Mouse (Mus musculus): Measurements from ENCODE around the gene Gramd1c. TPM values are rescaled to one million over a fixed set of nuclear protein-coding genes. Genes with fewer than 3 reads are reported as not detected.

The Gramd1c gene
- total RNA-seq, 2 experiments from 2014 or later = 1.3 TPM

DNA sequence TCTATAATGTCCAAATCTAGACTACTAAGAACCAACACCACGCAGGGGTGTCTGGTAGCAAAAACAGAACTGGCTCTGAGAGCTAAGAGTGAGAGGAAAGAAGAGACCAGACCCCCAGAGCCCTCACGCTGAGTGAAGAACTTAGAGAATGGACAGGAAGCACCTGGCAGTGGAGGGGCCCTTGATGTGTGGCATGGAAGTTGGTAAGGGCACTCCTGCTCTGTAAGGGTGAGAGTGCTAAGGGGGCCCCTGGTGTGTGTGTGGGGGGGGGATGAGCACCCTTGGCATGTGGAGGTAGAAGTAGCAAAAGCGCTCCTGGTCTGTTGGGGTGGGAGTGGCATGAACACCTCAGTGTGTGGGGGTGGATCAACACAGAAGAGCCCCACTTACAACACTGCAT lies 92.7 kb downstream of the Gramd1c start:
- intact Hi-C loops (cut with DNase I) = no loop called here
- no peak for DNase-seq (ENCODE audit: low spot score in 2 of 2)

DNA sequence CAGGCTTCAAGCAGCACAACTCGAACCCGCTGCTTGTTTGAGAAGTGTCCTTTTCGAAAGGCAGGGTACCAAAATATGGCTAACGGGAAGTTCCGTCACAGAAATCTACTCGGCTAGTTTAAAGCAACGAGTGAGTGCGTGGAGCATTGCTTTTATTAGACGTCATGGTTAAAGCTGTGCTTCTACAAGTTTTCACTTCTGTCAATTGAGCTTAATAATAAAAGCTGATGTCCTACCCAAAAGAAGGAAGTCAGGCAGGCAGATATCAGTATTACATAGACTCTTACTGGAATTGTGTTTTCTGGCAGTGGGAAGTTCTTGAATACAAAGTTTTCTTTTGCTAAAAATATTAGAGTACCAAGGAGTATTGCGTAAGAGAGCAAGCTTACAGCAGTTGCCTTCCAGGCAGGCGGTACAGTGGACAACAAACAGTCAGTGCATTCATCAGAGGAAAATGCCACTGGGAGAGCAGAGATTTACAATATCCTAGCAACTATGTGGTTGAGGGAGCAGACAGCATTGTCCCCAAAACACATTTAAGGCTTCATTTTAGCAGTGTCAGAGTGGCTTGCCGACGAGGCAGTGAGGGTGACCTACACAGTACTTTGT lies 97.3 kb downstream of the Gramd1c start:
- intact Hi-C loops (cut with DNase I) = no loop called here
- DNase-seq (ENCODE audit: low spot score in 2 of 2) = no peak

DNA sequence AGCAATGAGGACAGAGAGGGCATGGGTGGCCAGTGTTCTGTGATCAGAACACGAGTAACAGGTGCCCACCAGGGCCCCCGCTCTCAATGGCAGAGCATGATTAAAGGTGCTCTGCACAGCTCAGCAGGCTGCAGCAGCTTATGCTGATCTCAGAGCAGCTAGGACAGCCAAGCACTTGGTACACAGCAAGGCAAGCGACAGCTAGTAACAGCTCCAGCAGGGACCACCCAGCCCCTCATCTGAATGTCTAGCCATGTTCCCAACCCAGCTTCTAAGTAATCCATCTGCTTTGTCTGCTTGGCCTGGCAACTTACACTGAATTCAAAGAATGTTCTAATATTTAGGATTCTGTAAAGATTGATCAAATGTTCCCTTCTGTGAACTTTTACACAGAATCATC lies 99.4 kb downstream of the Gramd1c start:
- intact Hi-C loops (cut with DNase I) = no loop called here
- no peak for DNase-seq (ENCODE audit: low spot score in 2 of 2)

DNA sequence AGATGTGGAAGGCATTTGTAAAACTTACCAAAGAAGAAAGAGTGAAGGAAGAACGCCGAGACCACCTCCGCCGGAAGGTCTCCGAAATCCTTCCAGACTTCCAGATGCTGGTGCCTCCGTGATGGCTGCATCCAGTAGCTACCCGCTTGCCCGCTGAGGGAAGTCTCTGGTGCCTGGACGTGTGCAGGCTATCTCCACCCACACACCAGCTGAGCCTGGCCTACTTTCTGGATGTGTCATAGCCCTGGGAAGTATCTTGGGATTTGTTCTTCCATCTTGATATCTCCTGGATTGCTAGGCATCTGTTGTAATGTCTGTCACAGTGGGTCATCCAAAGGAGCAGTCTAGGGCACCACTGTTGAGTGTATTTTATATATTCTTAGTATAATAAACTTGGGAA lies 99.9 kb downstream of the Gramd1c start:
- intact Hi-C loops (cut with DNase I) = no loop called here
- peak in 1 of 2 experiments; percentile 29 for DNase-seq (ENCODE audit: low spot score in 2 of 2)

DNA sequence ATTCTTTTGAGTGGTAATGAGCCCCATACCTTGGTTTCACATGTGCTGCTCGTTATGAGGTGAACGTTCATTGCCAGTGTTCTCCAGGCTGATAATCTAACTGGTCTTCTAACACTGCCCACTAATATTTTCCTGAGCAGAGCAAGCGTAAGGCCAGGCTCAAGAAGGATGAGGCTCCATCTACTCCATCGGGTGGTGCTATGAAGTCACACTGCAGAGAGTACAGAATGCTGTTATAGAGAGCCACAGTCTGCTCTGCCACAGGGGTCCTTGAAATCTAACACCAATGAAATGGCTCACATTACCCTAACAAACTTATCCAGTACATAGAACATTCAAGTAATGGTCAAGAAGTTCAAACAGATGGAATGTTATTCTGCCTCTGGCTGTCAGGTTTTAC lies 105.1 kb downstream of the Gramd1c start:
- no peak for DNase-seq (ENCODE audit: low spot score in 2 of 2)
- intact Hi-C loops (cut with DNase I) = no loop called here

DNA sequence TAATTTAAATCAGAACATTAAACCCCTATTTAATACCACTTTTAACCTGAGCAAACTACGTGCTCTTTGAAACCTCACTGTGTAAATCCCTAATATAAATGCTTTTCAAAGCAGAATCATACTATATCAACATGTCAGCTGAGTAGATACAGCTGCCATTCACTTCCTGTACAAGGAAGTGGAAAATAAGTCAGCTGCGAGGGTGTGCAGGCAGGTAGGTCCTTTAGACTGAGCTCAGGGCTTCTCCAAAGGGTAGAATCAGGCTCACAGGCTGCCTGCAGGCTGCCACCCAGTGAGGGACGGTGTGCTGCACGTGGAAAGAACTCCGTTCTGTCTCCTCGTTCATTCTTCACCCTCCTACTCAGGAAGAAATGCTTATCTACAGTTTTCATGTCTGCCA lies 108.2 kb downstream of the Gramd1c start:
- DNase-seq (ENCODE audit: low spot score in 2 of 2) = no peak

DNA sequence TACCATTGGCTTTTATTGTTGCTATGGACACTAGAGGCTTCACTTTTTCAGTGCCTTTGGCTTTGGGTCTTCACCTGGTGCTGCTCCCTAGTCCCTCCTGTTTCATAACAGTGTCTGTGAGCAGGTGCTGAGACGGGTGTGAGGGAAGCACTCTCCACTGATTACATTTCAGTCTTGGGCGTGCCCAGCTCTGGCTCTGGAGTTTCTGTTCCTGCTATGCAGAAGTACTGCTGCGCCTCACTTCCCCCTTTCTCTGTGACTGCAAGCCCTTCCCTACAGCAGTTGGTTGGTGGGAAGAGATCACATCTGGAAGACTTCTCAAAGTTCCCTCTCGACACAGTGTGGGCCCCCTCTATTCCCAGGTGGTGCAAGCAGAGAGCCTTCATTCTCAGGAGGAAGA lies 111.6 kb downstream of the Gramd1c start:
- intact Hi-C loops (cut with DNase I) = no loop called here
- DNase-seq (ENCODE audit: low spot score in 2 of 2) = no peak

More for the DNA sequence above, 108.2 kb downstream of the Gramd1c start:
- intact Hi-C loops (cut with DNase I) = no loop called here

DNA sequence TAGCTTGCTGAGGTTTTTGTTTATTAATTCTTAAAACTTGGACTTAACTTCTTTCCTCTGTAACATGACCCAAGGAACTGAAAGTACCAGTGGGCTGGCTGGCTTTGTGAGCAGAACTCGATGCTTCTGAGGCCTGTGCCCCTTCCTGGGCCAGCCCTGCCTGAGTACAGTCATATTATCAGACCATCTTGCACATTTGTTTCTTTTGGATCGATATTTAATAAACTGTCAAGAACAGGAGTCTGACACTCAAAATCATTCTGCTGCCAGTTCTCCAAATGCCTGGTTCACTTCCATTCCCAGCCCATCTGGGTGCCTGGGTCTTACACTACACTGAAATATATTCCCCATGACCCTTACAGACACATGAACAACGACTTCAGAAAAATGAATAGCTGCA lies 117.3 kb downstream of the Gramd1c start:
- no peak for DNase-seq (ENCODE audit: low spot score in 2 of 2)
- intact Hi-C loops (cut with DNase I) = no loop called here

DNA sequence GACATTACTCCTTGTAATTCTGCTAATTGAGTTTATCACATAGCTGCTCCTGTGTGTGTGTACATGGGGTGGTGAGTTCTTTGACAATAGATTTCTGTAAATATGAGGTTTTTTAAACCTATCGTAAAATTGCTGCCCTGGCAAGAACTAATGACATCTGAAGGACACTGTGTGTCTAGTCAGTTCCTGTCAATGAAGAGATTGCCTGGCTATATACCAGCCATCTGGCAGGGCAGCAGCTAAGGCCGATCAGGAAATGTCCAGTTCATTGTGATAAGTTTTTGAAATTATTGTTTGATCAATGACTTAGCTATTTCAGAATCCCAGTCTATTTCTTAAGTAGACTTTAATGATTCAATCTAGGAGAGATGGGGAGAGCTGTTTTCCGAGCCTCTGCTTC lies 117.8 kb downstream of the Gramd1c start:
- DNase-seq (ENCODE audit: low spot score in 2 of 2) = no peak

DNA sequence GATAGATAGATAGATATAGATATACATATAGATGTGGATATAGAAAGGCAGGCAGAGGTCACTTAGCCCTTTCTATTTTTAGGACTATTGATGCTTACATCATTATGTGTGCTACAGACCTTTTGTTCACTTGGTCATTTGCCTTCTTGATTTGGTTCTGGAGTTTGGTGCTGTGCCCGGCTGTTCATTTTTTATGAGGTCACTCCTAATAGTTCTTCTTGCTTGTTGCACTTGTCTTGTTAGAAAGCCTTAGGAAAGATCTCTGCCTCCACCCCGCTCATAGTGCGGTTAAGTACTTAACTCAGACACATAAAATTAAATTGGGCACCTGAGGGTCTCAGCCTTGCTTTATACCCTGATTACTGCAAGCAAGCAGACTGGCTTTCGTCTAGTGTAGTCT lies 122.3 kb downstream of the Gramd1c start:
- intact Hi-C loops (cut with DNase I) = no loop called here
- DNase-seq (ENCODE audit: low spot score in 2 of 2) = no peak

More for the DNA sequence above, 117.8 kb downstream of the Gramd1c start:
- intact Hi-C loops (cut with DNase I) = no loop called here

DNA sequence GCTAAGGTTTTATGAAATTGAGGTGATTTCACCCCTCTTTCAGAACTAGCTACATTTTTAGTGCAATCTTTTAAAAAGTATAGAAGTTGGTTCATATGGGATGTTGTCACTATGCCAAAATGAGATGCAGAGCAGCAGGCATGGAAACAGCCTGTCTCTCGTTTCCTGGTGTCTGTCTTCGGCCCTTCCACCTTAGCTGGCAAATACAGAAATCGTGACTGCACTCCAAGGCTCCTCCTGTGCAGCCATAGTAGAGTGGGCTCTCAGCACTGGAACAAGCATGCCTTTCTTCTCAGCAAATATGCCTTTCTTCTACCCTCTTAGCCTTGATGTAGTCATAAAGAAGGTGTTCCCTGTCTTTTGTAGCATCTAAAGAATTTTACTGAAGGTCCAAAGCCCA lies 127.3 kb downstream of the Gramd1c start:
- no peak for DNase-seq (ENCODE audit: low spot score in 2 of 2)
- intact Hi-C loops (cut with DNase I) = no loop called here

DNA sequence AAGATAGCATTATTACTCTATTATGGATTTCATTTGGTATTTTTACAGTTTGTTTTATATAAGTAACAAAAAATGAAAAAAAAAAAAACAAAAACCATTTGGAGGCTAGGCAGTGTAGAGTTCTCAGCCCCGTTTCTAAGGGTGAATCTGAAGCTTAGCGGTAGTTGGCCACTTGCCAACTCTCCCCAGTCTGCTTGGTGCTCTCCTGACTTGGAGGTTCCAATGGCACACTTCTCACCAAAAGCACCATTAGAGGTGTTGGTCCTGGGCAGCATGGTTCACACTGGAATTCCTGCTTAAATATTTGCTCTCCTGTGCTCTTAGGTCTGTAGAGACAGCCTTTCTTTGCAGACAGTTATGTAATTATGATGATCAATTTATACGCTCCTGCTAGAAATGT lies 127.8 kb downstream of the Gramd1c start:
- DNase-seq (ENCODE audit: low spot score in 2 of 2) = peak in 1 of 2 experiments; percentile 14
- intact Hi-C loops (cut with DNase I) = no loop called here

DNA sequence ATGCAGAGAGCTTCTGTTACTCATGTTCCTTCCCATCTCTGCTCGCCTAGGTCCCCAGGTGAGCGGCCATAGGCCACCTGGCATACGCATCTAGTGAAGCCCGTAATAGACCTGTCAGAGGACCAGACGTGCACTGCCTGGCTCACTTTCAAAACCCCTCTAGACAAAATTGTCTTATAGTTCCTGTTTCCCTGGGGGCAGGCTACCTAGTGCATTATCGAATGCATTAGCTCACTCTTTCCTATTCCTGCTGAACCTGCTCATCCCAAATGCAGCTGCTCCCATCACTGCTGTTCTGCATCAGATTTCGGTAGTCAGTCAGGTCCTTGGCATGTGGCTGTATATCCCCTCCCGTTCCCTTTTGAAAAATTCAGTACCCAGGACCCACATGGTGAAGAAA lies 128.3 kb downstream of the Gramd1c start:
- DNase-seq (ENCODE audit: low spot score in 2 of 2) = no peak
- intact Hi-C loops (cut with DNase I) = no loop called here

DNA sequence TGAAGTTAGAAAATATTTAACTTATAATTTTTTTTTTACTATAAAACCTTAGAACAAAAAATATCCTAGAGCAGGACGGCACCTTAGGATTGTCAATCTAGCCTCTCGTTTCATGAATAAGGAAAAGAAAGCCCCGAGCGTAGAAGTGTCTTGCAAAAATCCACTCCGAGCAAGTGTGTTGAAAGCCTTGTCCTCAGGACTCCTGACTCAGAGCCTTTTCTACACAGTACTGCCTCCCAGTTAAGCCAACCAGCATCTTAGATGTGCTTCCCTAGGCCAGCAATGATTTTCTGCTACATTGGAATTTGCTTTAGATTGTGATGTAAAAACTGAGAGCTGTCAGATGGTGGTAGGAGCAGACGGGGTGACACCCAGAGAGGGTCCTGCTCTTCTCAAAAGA lies 130.1 kb downstream of the Gramd1c start:
- no peak for DNase-seq (ENCODE audit: low spot score in 2 of 2)
- intact Hi-C loops (cut with DNase I) = no loop called here

DNA sequence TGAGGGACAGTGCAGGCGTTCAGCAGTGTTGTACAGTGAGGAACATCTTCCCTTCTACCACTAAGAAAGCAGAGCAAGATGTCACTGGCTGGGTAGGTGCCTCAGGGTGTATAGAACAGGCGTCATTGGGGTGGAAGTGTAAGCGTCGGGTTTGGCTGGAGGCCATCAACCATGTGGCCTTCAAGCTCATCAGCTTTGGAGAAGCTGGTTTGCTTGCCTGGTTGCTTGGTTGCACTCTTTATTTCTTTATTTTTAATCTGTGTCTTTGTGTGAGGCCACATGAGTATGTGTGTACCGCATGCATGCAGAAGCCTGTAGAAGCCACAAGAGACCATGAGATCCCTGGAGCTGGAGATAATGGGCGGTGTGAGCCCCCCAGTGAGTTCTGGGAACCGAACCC lies 130.8 kb downstream of the Gramd1c start:
- DNase-seq (ENCODE audit: low spot score in 2 of 2) = no peak

DNA sequence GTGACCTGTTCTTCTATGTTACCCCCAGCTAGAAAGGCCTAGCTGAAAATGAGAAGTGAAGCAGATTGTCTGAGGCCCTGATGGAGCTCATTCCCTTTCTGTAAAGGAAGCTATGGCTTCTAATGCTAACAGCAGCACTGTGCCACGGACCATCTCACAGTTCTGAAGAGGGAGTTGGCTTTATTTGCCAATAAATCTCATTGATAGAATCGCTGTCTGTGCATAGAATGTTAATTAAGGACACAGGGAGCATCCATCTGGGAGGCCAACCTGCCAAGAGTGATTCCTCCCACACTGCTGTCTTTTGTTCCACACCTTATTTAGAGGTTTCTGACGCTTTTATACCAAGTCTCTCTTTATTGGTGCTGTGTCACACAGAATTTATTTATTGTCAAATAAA lies 131.6 kb downstream of the Gramd1c start:
- no peak for DNase-seq (ENCODE audit: low spot score in 2 of 2)
- intact Hi-C loops (cut with DNase I) = no loop called here

More for the DNA sequence above, 130.8 kb downstream of the Gramd1c start:
- intact Hi-C loops (cut with DNase I) = no loop called here

DNA sequence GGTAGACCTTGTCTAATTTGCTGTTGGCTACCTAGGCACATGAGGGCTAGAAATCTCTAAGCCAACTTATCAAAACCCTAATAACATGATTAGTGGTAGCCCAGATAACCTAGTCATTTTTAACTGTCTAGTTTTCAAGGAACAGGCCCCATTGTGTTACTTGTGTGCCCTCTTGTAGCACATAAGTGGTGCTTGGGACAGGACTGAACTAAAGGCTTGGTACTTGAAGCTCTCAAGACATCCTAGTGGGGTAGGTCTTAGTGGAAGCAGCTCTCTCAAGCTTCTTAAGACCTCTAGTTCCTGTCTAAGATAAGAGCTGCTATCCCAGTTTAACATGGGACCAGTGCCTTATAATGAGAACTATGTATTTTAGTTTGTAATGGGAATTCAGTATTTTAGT lies 132.6 kb downstream of the Gramd1c start:
- intact Hi-C loops (cut with DNase I) = no loop called here
- no peak for DNase-seq (ENCODE audit: low spot score in 2 of 2)

Small RNA genes within 50 kb of the gene (microRNA-seq; reads per million reads assigned to microRNA genes)
- not detected for gene Mir3470b

Other genes starting within 250 kb of the Gramd1c start
- gene Ccdc191, start 173.5 kb downstream of the Gramd1c start, total RNA-seq (2021) = 1 to 10 TPM; 4.8 to 5.2 TPM
- gene Qtrt2, start 136.5 kb downstream of the Gramd1c start, total RNA-seq (2021) = 10 to 100 TPM; 17.9 to 29.7 TPM
- 10 to 100 TPM; 24.8 to 27.0 TPM for gene Zdhhc23, start 83.6 kb downstream of the Gramd1c start, total RNA-seq (2021)
- 100 to 1,000 TPM; 437 to 470 TPM for gene Atp6v1a, start 76.4 kb upstream of the Gramd1c start, total RNA-seq (2021)
- gene Naa50, start 76.5 kb upstream of the Gramd1c start, total RNA-seq (2021) = 10 to 100 TPM; 53.6 to 62.7 TPM
- gene Usf3, start 109.9 kb upstream of the Gramd1c start, total RNA-seq (2021) = 10 to 100 TPM; 33.6 to 40.4 TPM